Mouse (Mus musculus) limb, embryonic 10.5 days (tissue): ENCODE measurements at regions not wholly inside any gene's neighbourhood (a gene's known extent, or its start where the extent isn't known, plus 50 kb on each side); places are given as distances from the start of the nearest gene placed in this dataset.
A peak's percentile ranks its signal among the peaks of the same experiment; 100 is the strongest.
"Not testable (repeated sequence)": the region's sequence is repeated elsewhere in the genome, so short reads cannot be mapped to it uniquely, and the experiment has no call there.

Experiments
- DNase-seq: peaks from one replicate; pipeline ENCODE4 v3.0.0-alpha.2; 2017; ENCODE audit warnings: low spot score
- H3K27ac ChIP-seq: fragments of 300-500 bp; sonication (generic); 2 replicates; pipeline ENCODE4 v1.5.1; 2016; ENCODE audit warnings: mild to moderate bottlenecking
- H3K27me3 ChIP-seq: fragments of 300-500 bp; sonication (generic); 2 replicates; pipeline ENCODE4 v1.6.1; 2016; ENCODE audit warnings: low read depth, mild to moderate bottlenecking; ENCODE audit not compliant: poor library complexity, severe bottlenecking
- H3K36me3 ChIP-seq: fragments of 300-500 bp; sonication (generic); 2 replicates; pipeline ENCODE4 v1.6.1; 2016; ENCODE audit warnings: mild to moderate bottlenecking, moderate library complexity
- H3K4me1 ChIP-seq: fragments of 300-500 bp; sonication (generic); 2 replicates; pipeline ENCODE4 v1.6.1; 2016
- H3K4me3 ChIP-seq: fragments of 300-500 bp; sonication (generic); 2 replicates; pipeline ENCODE4 v1.5.1; 2016; ENCODE audit warnings: mild to moderate bottlenecking, moderate library complexity
- H3K9me3 ChIP-seq: fragments of 300-500 bp; sonication (generic); replicated peaks from 2 replicates; pipeline ENCODE4 v1.6.1; 2016; ENCODE audit warnings: mild to moderate bottlenecking
- WGBS: fragments of 180-500 bp; shearing (Covaris S2); methylation state at CpG from one replicate; pipeline ENCODE4 v1.1.7; 2016; 5-methylcytosine and 5-hydroxymethylcytosine counted together

DNA sequence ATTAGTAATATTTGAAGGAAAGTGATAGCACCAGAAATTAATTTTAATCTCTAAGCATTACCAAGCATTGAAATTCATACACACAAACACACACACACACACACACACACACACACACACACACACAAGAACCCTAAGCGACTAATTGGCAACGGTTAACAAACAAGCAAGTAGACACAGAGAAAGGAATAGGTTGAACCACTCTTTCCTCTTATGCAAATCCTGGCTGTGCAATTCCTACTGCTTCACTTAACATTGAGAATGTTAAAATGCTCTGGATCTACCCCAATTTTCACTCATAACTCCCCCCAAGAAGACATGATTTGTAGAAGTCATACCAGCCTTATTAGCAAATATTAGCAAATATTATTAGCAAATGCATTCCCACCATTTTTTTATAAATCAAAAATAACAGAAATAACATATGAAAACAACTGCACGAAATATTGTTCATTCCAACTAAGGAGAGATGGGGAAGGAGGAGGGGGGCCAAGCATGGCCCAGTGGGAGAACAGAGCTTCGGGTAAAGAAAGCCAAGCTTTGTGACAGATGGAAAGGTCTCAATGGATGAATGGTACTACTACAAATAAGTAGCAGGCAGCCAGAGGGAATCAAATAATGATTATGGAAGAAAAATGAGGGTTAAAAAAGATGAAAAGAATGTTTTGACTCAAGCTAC lies 652.5 kb upstream of the Mms22l start:
- no peaks in the 10 kb centered on the region for H3K9me3 ChIP-seq
- no peak for DNase-seq
- no peak overlapping the region for H3K27ac ChIP-seq
- no peak overlapping the region for H3K4me3 ChIP-seq
- H3K36me3 ChIP-seq, result no peaks in the 10 kb centered on the region
- H3K4me1 ChIP-seq, result no peaks in the 10 kb centered on the region
- WGBS, result 90% methylated on average over 4 of the region's 4 CpGs
- no peaks in the 10 kb centered on the region for H3K27me3 ChIP-seq

GRCm38 (mm10) chr4:23844288-23844971 lies 651.8 kb upstream of the Mms22l start:
- Histone ChIP-seq H3K27me3 (no peaks in the 10 kb centered on the region), H3K4me1 (no peaks in the 10 kb centered on the region), H3K27ac (no peak overlapping the region), H3K4me3 (no peak overlapping the region), H3K9me3 (no peaks in the 10 kb centered on the region), H3K36me3 (no peaks in the 10 kb centered on the region)
- DNase-seq, result no peak
- 90% methylated on average over 2 of the region's 2 CpGs for WGBS

DNA sequence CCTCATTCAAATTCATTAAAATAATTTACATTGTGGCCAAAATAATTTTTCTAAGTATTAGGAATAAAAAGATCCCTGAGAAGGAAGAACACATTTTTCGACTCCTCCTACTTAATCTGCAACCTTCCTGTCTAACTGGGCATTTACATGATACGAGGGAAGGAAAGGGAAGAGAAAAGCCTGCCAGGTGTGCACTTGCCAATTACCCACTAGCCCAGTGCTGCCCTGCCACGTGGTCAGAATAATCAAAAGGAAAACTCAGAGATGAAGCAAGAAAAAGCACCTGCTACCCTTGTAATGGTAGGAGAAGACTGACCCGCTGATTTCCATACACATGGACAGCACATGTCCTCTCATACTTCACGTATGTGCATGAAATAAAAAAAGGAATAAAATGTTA lies 651.0 kb upstream of the Mms22l start:
- Histone ChIP-seq H3K9me3 (no peaks in the 10 kb centered on the region), H3K4me3 (no peak overlapping the region), H3K36me3 (no peaks in the 10 kb centered on the region), H3K27me3 (no peaks in the 10 kb centered on the region), H3K27ac (no peak overlapping the region), H3K4me1 (no peaks in the 10 kb centered on the region)
- DNase-seq, result no peak
- 81% methylated on average over 5 of the region's 5 CpGs for WGBS

DNA sequence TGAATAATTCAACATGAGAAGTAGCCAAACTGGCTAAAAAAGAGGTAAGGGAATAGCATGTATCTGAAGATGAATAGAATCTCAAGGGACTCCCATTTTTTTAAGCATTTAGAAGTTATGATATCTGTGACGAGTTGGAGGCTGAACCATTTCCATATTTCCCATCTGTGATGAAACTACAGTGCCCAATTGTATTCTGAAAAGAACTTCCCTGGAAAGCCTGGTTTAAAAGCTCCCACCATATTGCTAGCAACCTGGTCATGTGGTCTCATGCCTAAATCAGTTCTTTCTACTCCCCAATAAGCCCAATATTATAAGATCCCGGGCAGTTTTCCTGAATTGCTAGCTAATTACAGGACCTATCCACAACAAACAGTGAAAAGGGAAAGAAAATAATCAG lies 645.6 kb upstream of the Mms22l start:
- H3K4me1 ChIP-seq, result no peaks in the 10 kb centered on the region
- H3K4me3 ChIP-seq, result no peak overlapping the region
- 95% methylated on average over 2 of the region's 2 CpGs for WGBS
- no peak for DNase-seq
- no peaks in the 10 kb centered on the region for H3K27me3 ChIP-seq
- H3K36me3 ChIP-seq, result no peaks in the 10 kb centered on the region
- H3K9me3 ChIP-seq, result no peaks in the 10 kb centered on the region
- H3K27ac ChIP-seq, result no peak overlapping the region

DNA sequence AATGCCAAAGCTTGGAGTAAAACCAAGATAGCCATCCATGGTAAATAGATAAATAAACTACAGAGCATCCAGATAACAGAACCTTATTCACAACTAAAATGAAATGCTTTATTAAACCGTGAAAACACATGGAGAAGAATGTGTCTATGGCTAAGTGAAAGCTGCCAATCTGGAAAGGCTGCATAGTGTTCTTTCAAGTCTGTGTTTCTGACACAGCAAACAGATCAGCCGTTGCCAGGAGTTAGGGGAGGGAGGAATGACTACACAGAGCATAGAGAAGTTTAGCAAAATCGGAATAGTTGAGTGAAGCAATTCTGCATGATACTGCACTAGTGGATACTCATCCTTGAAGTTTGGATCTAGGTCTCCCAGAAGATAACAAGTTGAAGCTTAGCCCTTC lies 633.8 kb upstream of the Mms22l start:
- H3K36me3 ChIP-seq, result no peaks in the 10 kb centered on the region
- WGBS, result 90% methylated on average over 3 of the region's 3 CpGs
- H3K27ac ChIP-seq, result no peak overlapping the region
- no peak for DNase-seq
- no peak overlapping the region for H3K4me3 ChIP-seq
- H3K9me3 ChIP-seq, result no peaks in the 10 kb centered on the region
- H3K27me3 ChIP-seq, result no peaks in the 10 kb centered on the region
- H3K4me1 ChIP-seq, result no peaks in the 10 kb centered on the region

DNA sequence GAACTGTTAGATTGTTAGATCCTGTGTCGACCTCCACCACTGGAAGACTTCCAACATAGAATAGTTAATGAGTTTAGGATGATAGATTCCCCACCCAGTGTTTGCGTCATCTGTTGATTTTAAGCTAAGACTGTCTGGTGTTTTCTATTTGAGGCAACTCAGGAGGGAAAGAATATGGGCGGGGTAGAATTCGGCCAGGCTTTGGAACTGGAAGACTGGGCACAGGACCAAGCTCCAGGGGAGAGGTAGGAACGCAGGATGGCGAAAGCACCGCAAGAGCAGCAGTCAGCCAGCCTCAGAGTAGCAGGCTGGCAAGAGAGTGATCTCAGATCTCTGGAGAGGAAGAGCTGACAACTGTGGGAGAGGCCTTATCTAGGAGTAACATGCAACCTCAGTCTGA lies 616.2 kb upstream of the Mms22l start:
- DNase-seq, result no peak
- Histone ChIP-seq H3K36me3 (no peaks in the 10 kb centered on the region), H3K9me3 (no peaks in the 10 kb centered on the region), H3K4me3 (no peak overlapping the region), H3K4me1 (no peaks in the 10 kb centered on the region), H3K27ac (no peak overlapping the region), H3K27me3 (no peaks in the 10 kb centered on the region)
- 94% methylated on average over 7 of the region's 7 CpGs for WGBS

DNA sequence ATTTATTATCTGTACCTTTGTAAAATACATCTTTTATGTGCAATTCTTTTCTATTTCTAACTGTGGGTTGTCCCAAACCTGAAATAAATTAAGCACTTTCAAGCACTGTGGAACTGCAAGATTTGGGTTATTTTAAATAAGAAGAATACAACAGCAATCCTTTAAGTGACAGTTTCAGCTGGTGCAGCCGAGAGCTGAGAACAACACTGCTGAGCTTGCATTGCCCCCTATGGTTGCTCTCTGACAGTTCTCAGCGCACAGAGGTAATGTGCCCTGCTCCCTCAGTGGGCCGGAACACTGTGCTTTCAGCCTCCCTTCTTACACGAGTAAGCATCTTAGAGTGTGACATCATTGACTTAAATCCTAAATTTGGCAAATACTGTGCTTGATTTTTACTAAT lies 582.9 kb upstream of the Mms22l start:
- no peaks in the 10 kb centered on the region for H3K4me1 ChIP-seq
- 39% methylated on average over 4 of the region's 4 CpGs for WGBS
- no peak overlapping the region for H3K27ac ChIP-seq
- DNase-seq, result no peak
- H3K4me3 ChIP-seq, result no peak overlapping the region
- H3K9me3 ChIP-seq, result no peaks in the 10 kb centered on the region
- H3K27me3 ChIP-seq, result no peaks in the 10 kb centered on the region
- H3K36me3 ChIP-seq, result no peaks in the 10 kb centered on the region

DNA sequence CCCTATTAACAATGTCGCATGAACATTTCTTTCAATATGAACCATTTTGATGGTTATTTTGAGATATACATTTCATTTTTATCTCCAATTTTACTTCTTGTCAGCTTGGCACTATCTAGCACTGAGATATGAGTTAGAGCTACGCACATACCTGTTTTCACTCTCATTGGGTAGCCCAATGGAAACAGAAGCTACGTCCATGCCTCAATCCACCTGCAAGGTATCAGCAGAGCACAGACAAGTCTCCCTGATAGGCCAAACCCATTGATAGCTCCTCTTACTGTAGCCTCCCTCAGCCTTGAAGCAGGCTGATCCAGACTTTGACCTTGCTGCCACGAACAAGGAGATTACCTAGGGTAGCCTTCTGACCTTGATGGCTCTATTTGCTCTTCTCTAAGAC lies 582.4 kb upstream of the Mms22l start:
- H3K9me3 ChIP-seq, result no peaks in the 10 kb centered on the region
- H3K36me3 ChIP-seq, result no peaks in the 10 kb centered on the region
- no peak overlapping the region for H3K4me3 ChIP-seq
- H3K27ac ChIP-seq, result no peak overlapping the region
- no peaks in the 10 kb centered on the region for H3K4me1 ChIP-seq
- 81% methylated on average over 4 of the region's 4 CpGs for WGBS
- no peak for DNase-seq
- H3K27me3 ChIP-seq, result no peaks in the 10 kb centered on the region

DNA sequence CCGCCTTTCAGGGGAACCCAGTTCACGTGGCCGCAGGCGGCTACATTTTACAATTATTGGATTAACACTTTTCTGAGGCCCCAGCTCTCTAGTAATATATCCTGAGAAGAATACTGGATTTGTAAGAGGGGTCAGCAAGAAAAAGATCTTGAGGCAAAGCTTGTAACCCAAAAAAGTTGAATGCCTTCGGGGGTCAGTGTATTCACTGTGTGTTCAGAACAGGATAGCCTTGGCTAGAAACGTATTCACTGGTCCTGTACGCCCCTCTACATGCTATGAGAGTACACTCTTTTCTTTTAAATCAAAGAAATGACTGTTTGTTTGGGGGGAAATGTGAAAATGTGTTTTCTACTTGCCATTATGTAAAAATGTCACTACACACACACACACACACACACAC lies 581.8 kb upstream of the Mms22l start:
- no peaks in the 10 kb centered on the region for H3K27me3 ChIP-seq
- no peak overlapping the region for H3K27ac ChIP-seq

GRCm38 (mm10) chr4:23921520-23921919 lies 574.7 kb upstream of the Mms22l start:
- no peaks in the 10 kb centered on the region for H3K4me1 ChIP-seq
- no peaks in the 10 kb centered on the region for H3K9me3 ChIP-seq
- no peak overlapping the region for H3K4me3 ChIP-seq
- 91% methylated on average over 3 of the region's 3 CpGs for WGBS
- no peaks in the 10 kb centered on the region for H3K36me3 ChIP-seq
- H3K27ac ChIP-seq, result no peak overlapping the region
- DNase-seq, result no peak
- H3K27me3 ChIP-seq, result no peaks in the 10 kb centered on the region

More for the DNA sequence above, 581.8 kb upstream of the Mms22l start:
- no peaks in the 10 kb centered on the region for H3K36me3 ChIP-seq
- WGBS, result 91% methylated on average over 7 of the region's 7 CpGs
- no peak overlapping the region for H3K4me3 ChIP-seq
- no peaks in the 10 kb centered on the region for H3K4me1 ChIP-seq
- no peaks in the 10 kb centered on the region for H3K9me3 ChIP-seq
- DNase-seq, result no peak

GRCm38 (mm10) chr4:23954140-23954539 lies 542.1 kb upstream of the Mms22l start:
- H3K27me3 ChIP-seq, result no peaks in the 10 kb centered on the region
- H3K4me3 ChIP-seq, result no peak overlapping the region
- H3K27ac ChIP-seq, result no peak overlapping the region
- WGBS, result 94% methylated on average over 2 of the region's 2 CpGs
- no peaks in the 10 kb centered on the region for H3K9me3 ChIP-seq
- H3K4me1 ChIP-seq, result no peaks in the 10 kb centered on the region
- no peak for DNase-seq
- H3K36me3 ChIP-seq, result no peaks in the 10 kb centered on the region

GRCm38 (mm10) chr4:23982193-23982592 lies 514.1 kb upstream of the Mms22l start:
- not testable (repeated sequence) for H3K9me3 ChIP-seq, H3K27ac ChIP-seq, H3K4me3 ChIP-seq, H3K36me3 ChIP-seq, DNase-seq, H3K27me3 ChIP-seq, H3K4me1 ChIP-seq
- WGBS, result 83% methylated on average over 2 of the region's 2 CpGs

GRCm38 (mm10) chr4:23982790-23983451 lies 513.3 kb upstream of the Mms22l start:
- 42% methylated on average over 13 of the region's 13 CpGs for WGBS
- Histone ChIP-seq H3K27ac (no peak overlapping the region), H3K36me3 (no peaks in the 10 kb centered on the region), H3K4me1 (peaks cover 7% of the 10 kb centered on the region), H3K4me3 (peak overlapping the region; percentile 33), H3K9me3 (no peaks in the 10 kb centered on the region), H3K27me3 (no peaks in the 10 kb centered on the region)
- peak; percentile 56 for DNase-seq
